Mouse (Mus musculus) stomach, embryonic 14.5 days (tissue): Measurements from ENCODE around the gene Lyrm9. TPM values are rescaled to one million over a fixed set of nuclear protein-coding genes. Genes with fewer than 3 reads are reported as not detected.

ENCODE experiments used
- polyA plus RNA-seq: library from polyadenylated mRNA; unstranded; fragments of >200 nt; fragmentation: Nextera tagmentation; extraction: Ambion mirVana; gene quantifications from 2 replicates; pipeline ENCODE4 v1.2.1, GENCODE M21; 2014

Lyrm9 gene
- polyA plus RNA-seq, 1 experiment from 2014 or later: 11.9 TPM

Other genes with a start within 250 kb of the Lyrm9 start
- gene Nlk, start 129.2 kb upstream of the Lyrm9 start, polyA plus RNA-seq: 10.1 and 13.4 TPM in 2 replicates
- gene Ccnq, start 74.9 kb upstream of the Lyrm9 start, polyA plus RNA-seq: 42.2 and 44.9 TPM in 2 replicates
- 1.2 and 1.5 TPM in 2 replicates for gene Nos2, start 94.2 kb downstream of the Lyrm9 start, polyA plus RNA-seq
- gene Lgals9, start 158.4 kb downstream of the Lyrm9 start, polyA plus RNA-seq: 32.9 and 36.0 TPM in 2 replicates